Mouse (Mus musculus) heart, postnatal 4 days (tissue): ENCODE data around the gene Gdpd1. TPM values are rescaled to one million over a fixed set of nuclear protein-coding genes. Genes with fewer than 3 reads are reported as not detected.
"Not testable (repeated sequence)": the region's sequence is repeated elsewhere in the genome, so short reads cannot be mapped to it uniquely, and the experiment has no call there.

Source experiments
- DNase-seq: peaks from one replicate; pipeline ENCODE4 v3.0.0; 2021
- total RNA-seq, 2 experiments: library from RNA; stranded (reverse); gene quantifications; 2 replicates each; pipeline ENCODE4 v1.2.3; 2021

The Gdpd1 gene
- 10 to 100 TPM; 11.5 to 13.6 TPM for total RNA-seq

- peak; percentile 90 for DNase-seq
These were observed at the start of gene Gdpd1 for GRCm38 (mm10) chr11:87073866-87074440. Gene Gdpd1 (minus strand): TSS chr11:87074062.

DNA sequence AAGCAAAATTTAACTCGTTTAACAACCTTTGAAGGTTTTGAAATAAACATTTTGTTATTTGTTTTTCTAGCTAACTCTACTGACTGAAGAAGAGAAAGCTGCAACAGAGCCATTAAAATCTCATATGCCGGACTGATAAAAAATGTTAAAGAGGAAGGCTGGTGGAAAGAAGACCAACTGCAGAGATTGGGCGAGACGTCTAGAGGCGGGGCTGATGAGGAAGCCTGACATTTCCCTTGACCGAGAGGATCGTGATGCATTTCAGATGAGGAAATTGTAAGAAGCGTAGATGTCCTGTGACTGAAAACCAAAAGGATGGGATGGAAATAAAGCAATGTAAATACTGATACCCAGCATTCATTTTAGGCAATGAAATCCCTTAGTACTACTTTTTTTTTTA, 48.0 kb upstream of the Gdpd1 start:
- no peak for DNase-seq

- no peak for DNase-seq
These were observed 36.5 kb upstream of the Gdpd1 start for GRCm38 (mm10) chr11:87110172-87110909.

DNA sequence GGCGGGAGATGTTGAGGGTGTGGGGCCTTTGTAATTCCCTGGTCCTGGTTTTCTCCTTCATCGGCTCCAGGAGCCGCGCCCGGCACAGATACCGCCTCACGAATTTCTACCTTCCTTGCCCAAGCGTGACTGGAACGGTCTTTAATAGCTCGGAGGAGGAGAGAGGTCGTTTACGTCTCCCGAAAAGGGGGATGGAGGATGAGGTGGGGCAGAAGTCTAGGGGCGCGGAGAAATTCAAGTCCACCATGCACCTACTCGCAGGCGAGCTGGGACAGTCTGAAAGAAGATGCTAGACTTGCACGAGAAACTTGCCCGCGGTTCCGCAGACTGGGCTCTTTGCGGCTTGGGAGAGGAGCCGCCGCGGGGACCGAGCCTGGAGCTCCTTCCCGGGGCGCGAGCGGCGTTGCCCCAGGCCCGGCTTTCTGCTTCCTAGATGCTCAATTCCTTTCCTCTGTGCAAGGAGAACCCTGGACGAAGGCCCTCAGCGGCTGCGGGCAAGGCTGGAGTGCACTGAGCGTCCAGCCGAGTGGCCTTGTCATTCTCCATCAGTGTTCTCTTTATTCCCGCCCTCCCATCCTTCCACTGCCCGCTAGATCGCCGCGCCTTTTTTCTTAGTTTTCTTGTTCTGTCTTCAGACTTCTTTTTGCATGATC, 35.8 kb upstream of the Gdpd1 start:
- DNase-seq, result peak; percentile 40

DNA sequence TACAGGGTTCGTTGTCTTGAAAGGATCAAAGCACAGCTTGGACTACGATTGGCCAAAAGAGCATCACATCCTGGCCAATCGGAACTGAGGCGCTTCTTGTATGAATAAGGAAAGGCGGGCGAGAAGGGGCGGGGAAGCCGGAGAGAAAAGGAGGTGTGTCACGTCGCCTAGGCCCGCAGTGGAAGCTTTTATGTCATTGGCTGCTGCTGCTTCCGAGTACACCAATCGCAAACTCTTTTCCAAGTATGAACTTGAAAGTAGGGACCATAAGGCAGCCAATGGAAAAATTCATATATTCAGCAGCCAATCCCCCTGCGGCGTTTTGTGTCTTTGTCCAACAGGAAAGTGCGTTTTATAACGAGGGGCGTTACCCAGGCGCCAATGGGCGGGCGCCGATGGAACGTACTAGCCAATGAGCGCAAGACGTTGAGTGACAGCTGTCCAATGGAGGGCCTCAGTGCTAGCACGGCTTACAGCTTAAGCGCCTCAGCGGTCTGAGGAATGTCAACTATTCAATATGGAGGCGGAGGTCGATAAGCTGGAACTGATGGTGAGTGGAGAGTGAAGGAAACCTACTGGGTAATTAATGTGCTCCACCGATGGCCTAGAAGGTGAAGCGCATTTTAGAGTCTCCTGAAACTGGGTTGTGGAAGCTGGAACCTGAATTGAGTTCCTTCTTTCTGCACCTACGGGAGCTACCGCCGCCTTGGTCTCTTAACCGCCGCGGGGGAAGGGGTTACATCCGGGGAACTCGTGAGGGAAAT, 35.1 kb upstream of the Gdpd1 start, which contains the start of gene Ska2:
Gene Ska2 (plus strand): TSS at position 480 of the 764 bp plus-strand sequence.
- DNase-seq, result peak; percentile 97

- no peak for DNase-seq
These were observed 34.5 kb upstream of the Gdpd1 start, which contains the start of gene Prr11 for GRCm38 (mm10) chr11:87108409-87108754. Gene Prr11 (minus strand): TSS chr11:87108708.

- no peak for DNase-seq
These were observed 13.3 kb upstream of the Gdpd1 start for GRCm38 (mm10) chr11:87087142-87087541.

DNA sequence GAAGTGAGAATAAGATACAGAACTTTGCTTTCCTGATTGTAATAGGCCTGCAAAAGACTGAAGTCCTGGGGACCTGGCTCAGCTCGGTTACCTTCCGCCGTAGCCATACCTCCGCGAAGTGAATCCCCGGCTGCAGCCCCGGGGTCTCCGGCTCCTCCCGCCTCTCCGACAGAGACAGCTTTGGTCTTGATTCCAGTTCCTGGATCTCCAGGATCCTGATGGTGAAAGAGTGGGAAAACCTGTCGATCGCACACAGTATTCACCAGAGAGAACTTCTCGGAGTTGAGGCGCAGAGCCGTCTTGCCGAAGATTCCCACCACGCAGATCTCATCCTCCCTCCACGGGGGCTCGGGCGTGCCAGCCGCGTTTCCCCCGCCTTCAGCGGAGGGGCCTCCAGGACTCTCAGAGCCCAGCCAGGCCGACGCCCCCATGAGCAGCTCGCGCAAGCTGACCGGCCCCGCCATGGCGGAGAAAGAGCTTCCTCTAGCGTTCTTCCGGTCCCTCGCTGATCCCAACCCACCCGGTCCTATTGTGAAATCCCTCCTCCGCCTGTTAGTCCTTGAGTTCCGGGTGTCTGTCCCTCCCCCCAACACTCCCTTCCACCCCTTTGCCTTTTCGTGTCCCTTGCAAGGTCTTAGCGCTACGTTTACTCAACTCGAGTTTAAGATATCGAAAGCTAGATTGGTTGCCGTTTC, 12.6 kb upstream of the Gdpd1 start, which contains the start of gene Smg8:
Gene Smg8 (minus strand): TSS at position 485 of the 695 bp plus-strand sequence.
- peak; percentile 84 for DNase-seq

- no peak for DNase-seq
These were observed 11.6 kb upstream of the Gdpd1 start for GRCm38 (mm10) chr11:87085461-87085860.

GRCm38 (mm10) chr11:87083712-87084111, 9.8 kb upstream of the Gdpd1 start:
- DNase-seq, result no peak

DNA sequence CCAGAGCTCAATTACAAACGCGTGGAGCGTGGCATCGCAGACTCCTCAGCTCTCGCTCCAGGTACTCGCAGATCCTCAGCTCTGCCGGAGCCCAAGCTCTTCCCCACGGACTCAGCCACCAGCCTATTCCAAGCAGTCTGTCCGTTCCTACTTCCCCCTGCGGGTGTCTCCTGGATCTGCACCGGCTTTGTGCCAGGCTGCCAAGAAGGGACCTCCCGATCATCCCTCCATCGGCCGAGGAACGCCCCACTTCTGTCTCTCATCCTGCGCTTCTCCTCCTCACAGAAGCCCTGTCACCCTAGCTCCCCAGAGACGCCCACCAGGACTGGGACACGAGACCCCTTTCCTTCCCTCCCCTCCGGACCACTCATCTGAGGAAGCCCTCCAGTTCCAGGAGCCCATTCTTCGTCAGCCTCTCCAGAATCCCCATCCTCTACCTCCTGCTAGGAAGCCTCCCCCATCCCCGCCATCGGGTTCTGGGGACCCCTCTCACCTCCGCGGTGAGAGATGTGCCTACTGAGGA, 458 bp downstream of the Gdpd1 start:
- DNase-seq, result peak; percentile 71

DNA sequence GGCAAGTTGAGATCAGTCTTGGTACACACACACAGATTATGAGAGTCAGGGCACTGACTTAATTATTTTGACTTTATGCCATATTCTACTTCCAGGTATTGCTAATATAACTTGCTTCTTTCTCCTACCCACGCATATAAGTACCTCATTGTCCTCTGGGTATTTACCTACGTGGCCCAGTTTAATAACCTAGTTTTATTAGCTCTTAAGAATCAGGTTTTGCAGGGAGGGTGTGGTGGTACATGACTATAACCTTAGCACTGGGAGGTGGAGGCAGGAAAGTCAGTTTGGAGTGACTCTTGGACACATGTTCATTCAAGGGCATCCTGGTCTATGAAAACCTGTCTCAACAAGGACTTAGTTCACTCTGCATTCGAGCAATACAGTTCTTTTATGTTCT, 11.8 kb downstream of the Gdpd1 start:
- DNase-seq, result no peak

DNA sequence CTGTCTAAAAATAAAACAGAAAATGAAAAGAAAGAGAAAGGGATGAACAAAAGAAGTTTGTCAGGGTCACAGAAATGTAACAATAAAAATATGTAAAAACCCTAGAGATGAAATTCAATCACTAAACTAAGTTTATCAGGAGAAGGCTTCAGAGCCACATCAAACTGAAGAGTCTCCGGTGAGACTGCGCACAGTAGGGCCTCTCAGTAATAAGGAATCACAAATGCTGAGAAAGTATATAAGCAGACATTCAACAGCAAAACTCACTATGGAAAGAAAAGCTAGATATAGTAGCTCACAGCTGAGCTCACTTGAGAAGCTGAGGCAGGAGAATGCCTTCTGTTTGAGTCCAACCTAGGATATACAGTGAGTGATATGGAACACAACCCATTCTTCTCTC, 13.5 kb downstream of the Gdpd1 start:
- DNase-seq, result no peak

GRCm38 (mm10) chr11:87056286-87056685, 17.6 kb downstream of the Gdpd1 start:
- no peak for DNase-seq

- not testable (repeated sequence) for DNase-seq
These were observed 25.0 kb downstream of the Gdpd1 start for GRCm38 (mm10) chr11:87048900-87049299.

DNA sequence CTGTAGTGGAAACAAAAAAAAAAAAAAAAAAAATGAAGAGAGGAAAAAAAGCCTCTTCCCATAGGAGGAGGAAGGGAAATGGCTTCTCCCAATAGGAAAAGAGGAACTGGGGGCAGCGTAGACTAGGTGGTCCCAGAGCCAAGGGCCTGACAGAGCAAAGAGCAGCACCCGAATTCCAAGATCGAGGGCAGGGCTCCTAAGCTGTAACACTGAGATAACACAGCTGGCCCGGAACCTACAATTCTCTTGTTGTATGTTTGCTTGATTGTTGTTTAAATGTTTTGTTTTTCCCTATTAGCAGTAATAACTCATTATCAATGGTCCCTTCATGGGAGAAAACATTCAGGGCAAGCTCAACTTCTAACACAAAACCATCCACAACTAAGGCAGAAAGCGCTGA, 26.9 kb downstream of the Gdpd1 start:
- no peak for DNase-seq

DNA sequence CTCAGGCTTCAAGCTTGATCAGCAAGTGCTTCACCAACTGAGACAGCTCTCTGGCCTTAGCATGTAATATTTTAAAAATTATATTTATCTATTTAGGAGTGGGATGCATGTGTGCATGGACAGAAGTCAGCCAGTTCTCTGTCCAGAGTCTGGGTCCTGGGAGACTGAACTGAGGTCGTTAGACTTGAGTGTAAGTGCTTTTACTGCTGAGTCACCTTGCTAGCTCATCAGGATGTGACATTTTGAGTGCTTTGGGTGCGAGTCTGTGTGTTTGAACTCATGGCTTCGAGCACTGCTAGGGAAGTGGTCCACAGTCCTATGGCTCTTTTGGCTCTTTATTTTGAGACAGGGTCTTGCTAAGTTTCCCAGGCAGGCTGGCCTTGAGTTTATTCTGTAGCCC, 30.8 kb downstream of the Gdpd1 start:
- no peak for DNase-seq

- no peak for DNase-seq
These were observed 34.4 kb downstream of the Gdpd1 start for GRCm38 (mm10) chr11:87039307-87039963.

DNA sequence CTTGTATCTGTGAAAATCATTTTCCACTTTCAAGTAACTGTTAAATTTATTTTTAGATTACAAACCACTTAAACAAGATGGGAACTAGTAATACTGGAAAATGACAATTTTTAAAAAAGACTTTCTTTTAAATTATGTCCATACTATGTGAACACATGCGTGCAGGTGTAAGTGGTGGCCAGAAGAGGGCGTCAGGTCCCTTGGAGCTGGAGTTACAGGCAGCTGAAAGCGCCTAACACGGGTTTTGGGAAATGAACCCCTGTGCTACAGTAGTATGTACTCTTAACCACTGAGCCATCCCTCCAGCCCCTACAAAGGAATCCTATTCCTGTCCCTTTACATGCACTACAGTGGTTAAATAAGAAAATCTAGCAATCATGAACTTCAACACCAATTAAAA, 37.7 kb downstream of the Gdpd1 start:
- no peak for DNase-seq

DNA sequence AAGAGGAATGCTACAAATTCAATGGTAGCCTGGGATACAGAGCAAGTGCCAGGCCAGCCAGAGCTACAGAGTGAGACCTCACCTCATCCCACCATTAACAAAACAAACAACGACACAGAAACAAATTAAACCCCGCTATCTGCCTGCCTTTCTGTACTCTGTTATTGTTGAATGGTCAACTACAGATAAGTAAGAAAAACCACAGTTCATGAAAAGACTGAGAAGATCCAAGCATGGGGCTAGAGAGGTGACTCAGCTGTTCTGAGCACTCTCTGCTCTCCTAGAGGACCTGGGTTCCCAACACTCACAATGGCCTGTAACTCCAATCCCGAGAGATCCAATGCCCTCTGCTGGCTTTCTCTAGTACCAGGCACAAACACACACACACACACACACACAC, 45.6 kb downstream of the Gdpd1 start:
- no peak for DNase-seq

DNA sequence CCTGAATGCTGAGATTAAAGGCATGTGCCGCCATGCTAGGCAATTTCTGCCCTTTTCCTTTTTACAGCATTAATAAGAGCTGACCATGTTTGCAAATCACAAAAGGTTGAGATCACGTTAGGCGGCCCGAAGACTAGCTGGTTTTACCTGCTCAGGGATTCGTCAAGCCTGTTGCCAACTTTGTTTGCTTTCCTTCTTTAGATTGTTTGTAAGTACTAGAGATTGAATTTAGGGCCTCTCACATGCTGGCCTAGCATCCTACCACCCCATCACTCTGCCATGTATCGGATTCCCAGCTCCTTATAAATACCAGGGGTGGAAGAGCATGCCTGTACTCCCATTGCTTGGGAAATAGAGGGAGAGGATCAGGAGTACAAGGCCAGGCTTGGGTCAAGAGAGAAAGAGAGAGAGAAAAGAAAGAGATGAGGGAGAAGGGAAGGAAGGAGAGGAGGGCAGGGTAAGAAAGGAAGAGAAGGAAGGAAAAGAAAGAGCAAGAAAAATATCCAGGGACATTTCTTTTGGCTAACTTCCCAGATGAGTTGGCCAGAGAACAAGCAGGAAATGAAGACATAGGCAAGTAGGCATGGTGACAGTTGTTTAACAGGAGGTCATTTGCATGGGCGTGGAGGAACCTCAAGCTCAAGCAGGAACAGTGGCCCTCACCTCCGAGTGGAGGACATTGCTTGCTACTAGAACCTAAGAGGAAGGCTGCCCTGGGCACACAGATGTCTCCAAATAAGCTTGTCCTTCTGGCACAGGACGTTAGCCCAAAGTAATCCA, 47.6 kb downstream of the Gdpd1 start:
- peak; percentile 14 for DNase-seq
